Mouse (Mus musculus) heart, embryonic 13.5 days (tissue): ENCODE data around the gene Epop. TPM values are rescaled to one million over a fixed set of nuclear protein-coding genes. Genes with fewer than 3 reads are reported as not detected.

ENCODE experiments used
- ATAC-seq: fragments of 200-750 bp; cut with Nextera tagmentation; 2 replicates; pipeline ENCODE4 v1.8.0; 2017; ENCODE audit warnings: moderate TSS enrichment; ENCODE audit not compliant: insufficient number of reproducible peaks, low FRiP score, low TSS enrichment; ENCODE audit errors: extremely low read depth
- H3K27ac ChIP-seq: fragments of 300-500 bp; sonication (generic); replicated peaks from 2 replicates; pipeline ENCODE4 v1.5.1; 2015; ENCODE audit warnings: moderate library complexity, mild to moderate bottlenecking, inconsistent platforms
- H3K27me3 ChIP-seq: fragments of 300-500 bp; sonication (generic); replicated peaks from 2 replicates; pipeline ENCODE4 v1.6.1; 2015; ENCODE audit warnings: mild to moderate bottlenecking, inconsistent platforms
- H3K36me3 ChIP-seq: fragments of 300-500 bp; sonication (generic); 2 replicates; pipeline ENCODE4 v1.6.1; 2015; ENCODE audit warnings: mild to moderate bottlenecking, inconsistent platforms
- H3K4me1 ChIP-seq: fragments of 300-500 bp; sonication (generic); 2 replicates; pipeline ENCODE4 v1.6.1; 2015; ENCODE audit warnings: inconsistent platforms
- H3K4me2 ChIP-seq: fragments of 300-500 bp; sonication (generic); 2 replicates; pipeline ENCODE4 v1.6.1; 2015; ENCODE audit warnings: inconsistent platforms, mild to moderate bottlenecking, moderate library complexity
- H3K4me3 ChIP-seq: fragments of 300-500 bp; sonication (generic); 2 replicates; pipeline ENCODE4 v1.5.1; 2015; ENCODE audit warnings: moderate library complexity, mild to moderate bottlenecking, inconsistent platforms
- H3K9ac ChIP-seq: fragments of 300-500 bp; sonication (generic); 2 replicates; pipeline ENCODE4 v1.6.1; 2015; ENCODE audit warnings: inconsistent platforms, mild to moderate bottlenecking, moderate library complexity
- H3K9me3 ChIP-seq: fragments of 300-500 bp; sonication (generic); 2 replicates; pipeline ENCODE4 v1.6.1; 2016; ENCODE audit warnings: inconsistent platforms
- WGBS: fragments of 180-500 bp; shearing (Covaris S2); methylation state at CpG from one replicate; pipeline ENCODE4 v1.1.7; 2015; ENCODE audit warnings: mixed read lengths; 5-methylcytosine and 5-hydroxymethylcytosine counted together
- polyA plus RNA-seq: library from polyadenylated mRNA; unstranded; fragments of >200 nt; fragmentation: Nextera tagmentation; extraction: Ambion mirVana; gene quantifications from 2 replicates; pipeline ENCODE4 v1.2.1, GENCODE M21; 2015

Gene Epop
- polyA plus RNA-seq, 1 experiment from 2014 or later: 1.1 TPM

GRCm38 (mm10) chr11:97666794-97667193, 37.3 kb upstream of the Epop start:
- no peaks in the 10 kb centered on the region for H3K9me3 ChIP-seq
- no peak overlapping the region for H3K27ac ChIP-seq
- H3K36me3 ChIP-seq: peaks cover 64% of the 10 kb centered on the region
- H3K9ac ChIP-seq: no peak overlapping the region; the same call in 1 of the 2 replicates
- 85% methylated on average over 15 of the region's 15 CpGs for WGBS
- peaks cover 6% of the 10 kb centered on the region for H3K27me3 ChIP-seq
- peaks cover 61% of the 10 kb centered on the region for H3K4me1 ChIP-seq
- no peak for ATAC-seq
- H3K4me3 ChIP-seq: no peak overlapping the region
- no peak overlapping the region for H3K4me2 ChIP-seq

- Histone ChIP-seq H3K4me3 (0 out of 2 replicates have a peak overlapping the region, but pooled peaks have one; percentile 92), H3K27ac (no peak overlapping the region), H3K9ac (no peak overlapping the region), H3K36me3 (peaks cover 59% of the 10 kb centered on the region), H3K9me3 (no peaks in the 10 kb centered on the region), H3K27me3 (peaks cover 11% of the 10 kb centered on the region), H3K4me1 (peaks cover 67% of the 10 kb centered on the region), H3K4me2 (no peak overlapping the region)
- 85% methylated on average over 7 of the region's 7 CpGs for WGBS
- ATAC-seq: no peak
Observed at GRCm38 (mm10) chr11:97666221-97666620, 36.7 kb upstream of the Epop start.

- peaks cover 11% of the 10 kb centered on the region for H3K27me3 ChIP-seq
- peaks cover 68% of the 10 kb centered on the region for H3K4me1 ChIP-seq
- peak overlapping the region; percentile 92 for H3K4me3 ChIP-seq
- ATAC-seq: no peak
- H3K9ac ChIP-seq: peak overlapping the region; percentile 97; the same call in 1 of the 2 replicates
- no peak overlapping the region for H3K4me2 ChIP-seq
- 87% methylated on average over 13 of the region's 13 CpGs for WGBS
- no peaks in the 10 kb centered on the region for H3K9me3 ChIP-seq
- H3K36me3 ChIP-seq: peaks cover 51% of the 10 kb centered on the region
- no peak overlapping the region for H3K27ac ChIP-seq
Observed at GRCm38 (mm10) chr11:97665431-97665830, 35.9 kb upstream of the Epop start.

DNA sequence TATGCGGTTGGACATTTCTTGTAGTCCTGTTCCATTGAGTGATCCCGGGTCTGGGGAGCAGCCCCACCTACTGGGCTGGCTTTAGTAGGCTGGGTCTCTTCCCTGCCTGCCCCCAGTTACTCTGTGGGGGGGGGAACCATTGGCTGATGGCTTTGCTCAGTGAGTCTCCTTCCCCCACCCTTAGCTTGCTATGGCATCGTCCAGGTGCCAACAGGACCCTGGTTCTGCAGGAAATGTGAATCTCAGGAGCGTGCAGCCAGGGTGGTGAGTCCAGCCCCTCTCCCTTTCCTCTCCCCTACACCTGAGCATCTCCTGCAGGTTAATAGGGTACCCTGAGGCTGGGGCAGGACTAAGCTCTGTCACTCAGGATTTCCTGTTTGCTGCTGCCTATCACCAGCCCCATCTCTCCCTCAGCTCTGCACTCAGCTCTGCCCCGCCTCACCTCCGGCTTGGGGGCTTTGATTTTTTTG, 35.3 kb upstream of the Epop start:
- Histone ChIP-seq H3K9ac (peak overlapping the region; percentile 97), H3K4me2 (peak overlapping the region; percentile 90), H3K4me1 (peaks cover 62% of the 10 kb centered on the region), H3K36me3 (peaks cover 44% of the 10 kb centered on the region), H3K27ac (peak overlapping the region; percentile 95; the same call in 1 of the 2 replicates), H3K9me3 (no peaks in the 10 kb centered on the region), H3K27me3 (peaks cover 11% of the 10 kb centered on the region), H3K4me3 (peak overlapping the region; percentile 92)
- ATAC-seq: no peak
- WGBS: 24% methylated on average over 6 of the region's 6 CpGs

- H3K27me3 ChIP-seq: peaks cover 11% of the 10 kb centered on the region
- peak overlapping the region; percentile 95 for H3K27ac ChIP-seq
- no peaks in the 10 kb centered on the region for H3K9me3 ChIP-seq
- peak overlapping the region; percentile 97 for H3K9ac ChIP-seq
- peaks cover 61% of the 10 kb centered on the region for H3K4me1 ChIP-seq
- 0% methylated on average over 6 of the region's 8 CpGs for WGBS
- peak overlapping the region; percentile 92 for H3K4me3 ChIP-seq
- no peak for ATAC-seq
- H3K36me3 ChIP-seq: peaks cover 39% of the 10 kb centered on the region
- peak overlapping the region; percentile 90 for H3K4me2 ChIP-seq
Observed at GRCm38 (mm10) chr11:97664339-97664665, 34.8 kb upstream of the Epop start.

GRCm38 (mm10) chr11:97663528-97664338, 34.2 kb upstream of the Epop start:
- H3K36me3 ChIP-seq: peaks cover 35% of the 10 kb centered on the region
- peak overlapping the region; percentile 95 for H3K27ac ChIP-seq
- H3K27me3 ChIP-seq: peaks cover 11% of the 10 kb centered on the region
- H3K4me3 ChIP-seq: peak overlapping the region; percentile 92
- peak overlapping the region; percentile 90 for H3K4me2 ChIP-seq
- no peak for ATAC-seq
- H3K9ac ChIP-seq: peak overlapping the region; percentile 97
- H3K9me3 ChIP-seq: no peaks in the 10 kb centered on the region
- under 1% methylated on average over 34 of the region's 57 CpGs for WGBS
- peaks cover 61% of the 10 kb centered on the region for H3K4me1 ChIP-seq

DNA sequence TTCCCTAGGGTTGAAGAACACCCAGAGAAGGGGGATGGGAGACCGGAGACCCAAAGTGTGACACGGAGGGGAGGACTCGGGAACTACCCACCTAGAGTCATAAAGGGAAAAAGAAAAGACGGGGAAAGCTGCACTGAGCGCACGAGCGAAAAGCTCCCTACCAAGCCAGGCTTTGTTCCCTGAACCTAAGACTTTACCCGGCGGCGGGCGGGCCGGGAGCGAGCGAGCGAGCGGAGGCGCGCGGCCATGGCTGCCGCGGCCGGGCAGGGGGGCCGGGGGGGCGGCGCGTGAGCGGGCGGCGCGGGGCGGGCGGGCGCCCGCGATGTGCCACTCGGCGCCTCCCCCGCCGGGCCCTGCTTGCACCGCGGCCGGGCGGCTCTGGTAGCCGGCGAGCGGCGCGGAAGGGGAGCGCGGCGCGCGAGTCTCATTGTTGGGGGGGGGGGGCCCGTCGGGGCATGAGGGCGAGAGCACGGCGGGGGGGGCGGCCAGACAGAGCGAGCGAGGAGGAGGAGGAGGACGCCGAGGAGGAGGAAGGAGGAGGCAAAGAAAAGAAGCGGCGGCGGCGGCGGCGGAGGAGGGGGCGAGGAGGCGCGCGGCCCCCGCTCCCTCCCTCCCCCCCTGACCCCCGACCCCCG, 33.5 kb upstream of the Epop start, which contains the start of gene Mllt6:
TSS of gene Mllt6 (plus strand) at position 522 of the 635 bp plus-strand sequence.
- WGBS: 1% methylated on average over 41 of the region's 76 CpGs
- Histone ChIP-seq H3K4me3 (peak within 1 kb of the TSS; percentile 92), H3K4me1 (peaks cover 60% of the 10 kb centered on the region), H3K36me3 (peaks cover 28% of the 10 kb centered on the region), H3K9me3 (no peaks in the 10 kb centered on the region), H3K27ac (peak within 1 kb of the TSS; percentile 95), H3K4me2 (peak within 1 kb of the TSS; percentile 90), H3K27me3 (peaks cover 11% of the 10 kb centered on the region), H3K9ac (peak within 1 kb of the TSS; percentile 97)
- peak; percentile 37; the same call in 1 of the 2 replicates for ATAC-seq

DNA sequence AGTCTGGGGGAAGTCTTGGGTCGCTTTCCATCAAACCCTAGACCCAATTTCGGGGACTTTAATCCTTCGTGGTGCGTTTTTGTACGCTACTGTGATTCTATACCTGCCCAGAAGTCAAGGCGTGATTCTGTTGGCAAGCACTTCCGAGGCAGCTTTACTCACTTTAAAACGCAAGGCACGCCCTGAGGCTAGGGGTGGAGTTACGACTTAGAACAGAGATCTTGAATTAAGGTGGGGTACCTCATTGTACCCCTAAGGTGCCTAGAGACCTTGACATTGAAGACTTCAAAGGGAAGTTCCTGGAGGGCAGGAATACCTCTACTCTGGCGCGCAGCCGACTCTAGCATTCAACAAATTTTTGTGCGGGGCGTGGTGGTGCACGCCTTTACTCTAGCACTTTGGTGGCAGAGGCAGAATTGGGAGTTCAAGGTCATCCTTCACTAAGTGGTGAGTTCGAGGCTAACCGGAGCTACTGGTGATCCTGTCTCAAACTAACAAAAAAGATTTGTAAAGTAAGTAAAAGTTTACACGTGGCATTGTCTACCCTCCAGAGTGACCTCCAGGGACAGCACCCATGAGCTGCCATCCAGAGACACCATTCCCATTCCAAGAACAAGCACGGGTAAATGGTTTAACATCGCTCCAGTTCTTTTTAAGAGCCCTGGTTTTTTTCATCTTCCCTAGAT, 32.8 kb upstream of the Epop start:
- Histone ChIP-seq H3K9ac (peak overlapping the region; percentile 97), H3K27ac (peak overlapping the region; percentile 95), H3K36me3 (peaks cover 22% of the 10 kb centered on the region), H3K4me3 (peak overlapping the region; percentile 92), H3K4me2 (peak overlapping the region; percentile 90), H3K9me3 (no peaks in the 10 kb centered on the region), H3K4me1 (peaks cover 61% of the 10 kb centered on the region), H3K27me3 (peaks cover 11% of the 10 kb centered on the region)
- WGBS: 2% methylated on average over 21 of the region's 21 CpGs
- ATAC-seq: no peak

DNA sequence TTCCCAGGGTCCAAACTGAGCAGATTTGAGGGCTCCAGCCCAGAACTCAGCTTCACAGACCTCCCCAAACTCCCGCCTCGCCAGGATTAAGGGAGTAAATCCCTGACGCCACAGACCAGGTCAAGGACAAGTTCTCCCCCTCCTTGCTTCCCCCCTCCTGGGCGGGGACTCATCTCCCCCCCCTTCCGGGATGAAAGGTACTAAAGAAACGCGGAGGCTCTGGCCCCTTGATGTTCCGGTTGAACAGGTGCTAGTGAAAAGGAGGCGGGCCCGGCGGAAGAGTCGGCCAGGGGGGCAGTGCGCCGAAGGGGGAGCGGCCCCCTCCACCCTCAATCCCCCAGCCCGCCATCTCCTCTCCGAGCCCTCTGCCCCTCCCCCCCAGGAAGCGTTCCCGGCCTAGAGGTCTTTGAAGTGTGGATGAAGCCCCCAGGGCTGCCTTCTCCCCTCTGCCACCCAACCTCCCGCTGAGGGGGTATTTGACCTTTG, 32.2 kb upstream of the Epop start:
- Histone ChIP-seq H3K4me2 (peak overlapping the region; percentile 90), H3K9ac (peak overlapping the region; percentile 97), H3K36me3 (peaks cover 15% of the 10 kb centered on the region), H3K27me3 (peaks cover 11% of the 10 kb centered on the region), H3K27ac (peak overlapping the region; percentile 95), H3K9me3 (no peaks in the 10 kb centered on the region), H3K4me3 (peak overlapping the region; percentile 92), H3K4me1 (peaks cover 67% of the 10 kb centered on the region)
- WGBS: under 1% methylated on average over 16 of the region's 20 CpGs
- no peak for ATAC-seq

- H3K36me3 ChIP-seq: peaks cover 8% of the 10 kb centered on the region
- WGBS: 7% methylated on average over 27 of the region's 27 CpGs
- no peak for ATAC-seq
- H3K4me3 ChIP-seq: peak overlapping the region; percentile 92
- peak overlapping the region; percentile 90 for H3K4me2 ChIP-seq
- no peaks in the 10 kb centered on the region for H3K9me3 ChIP-seq
- H3K27me3 ChIP-seq: peaks cover 11% of the 10 kb centered on the region
- H3K27ac ChIP-seq: peak overlapping the region; percentile 95
- H3K9ac ChIP-seq: peak overlapping the region; percentile 97
- H3K4me1 ChIP-seq: peaks cover 73% of the 10 kb centered on the region
Observed at GRCm38 (mm10) chr11:97660734-97661647, 31.5 kb upstream of the Epop start.
